Mouse (Mus musculus) kidney, embryonic 15.5 days (tissue): ENCODE results near the gene Ankrd9. TPM values are rescaled to one million over a fixed set of nuclear protein-coding genes. Genes with fewer than 3 reads are reported as not detected.
A peak's percentile ranks its signal among the peaks of the same experiment; 100 is the strongest.

Experiments used
- ATAC-seq: fragments of 200-750 bp; cut with Nextera tagmentation; replicated peaks from 2 replicates; pipeline ENCODE4 v1.8.0; 2017; ENCODE audit warnings: moderate TSS enrichment; ENCODE audit not compliant: low FRiP score
- H3K27ac ChIP-seq: fragments of 300-500 bp; sonication (generic); 2 replicates; pipeline ENCODE4 v1.5.1; 2015; ENCODE audit warnings: mild to moderate bottlenecking, inconsistent platforms
- H3K27me3 ChIP-seq: fragments of 300-500 bp; sonication (generic); 2 replicates; pipeline ENCODE4 v1.6.1; 2015; ENCODE audit warnings: inconsistent platforms
- H3K36me3 ChIP-seq: fragments of 300-500 bp; sonication (generic); 2 replicates; pipeline ENCODE4 v1.6.1; 2015; ENCODE audit warnings: inconsistent platforms
- H3K4me1 ChIP-seq: fragments of 300-500 bp; sonication (generic); 2 replicates; pipeline ENCODE4 v1.6.1; 2015; ENCODE audit warnings: inconsistent platforms
- H3K4me2 ChIP-seq: fragments of 300-500 bp; sonication (generic); 2 replicates; pipeline ENCODE4 v1.6.1; 2015; ENCODE audit warnings: moderate library complexity, mild to moderate bottlenecking, inconsistent platforms
- H3K4me3 ChIP-seq: fragments of 300-500 bp; sonication (generic); replicated peaks from 2 replicates; pipeline ENCODE4 v1.5.1; 2015; ENCODE audit warnings: mild to moderate bottlenecking, inconsistent platforms
- H3K9ac ChIP-seq: fragments of 300-500 bp; sonication (generic); 2 replicates; pipeline ENCODE4 v1.6.1; 2015; ENCODE audit warnings: mild to moderate bottlenecking, inconsistent platforms
- H3K9me3 ChIP-seq: fragments of 300-500 bp; sonication (generic); replicated peaks from 2 replicates; pipeline ENCODE4 v1.6.1; 2016; ENCODE audit warnings: inconsistent platforms
- WGBS: fragments of 180-500 bp; shearing (Covaris S2); methylation state at CpG from one replicate; pipeline ENCODE4 v1.1.7; 2015; ENCODE audit warnings: mixed read lengths; 5-methylcytosine and 5-hydroxymethylcytosine counted together
- polyA plus RNA-seq: library from polyadenylated mRNA; unstranded; fragments of >200 nt; fragmentation: Nextera tagmentation; extraction: Ambion mirVana; gene quantifications from 2 replicates; pipeline ENCODE4 v1.2.1, GENCODE M21; 2015

The Ankrd9 gene
- polyA plus RNA-seq, 1 experiment from 2014 or later = 14.0 TPM

DNA sequence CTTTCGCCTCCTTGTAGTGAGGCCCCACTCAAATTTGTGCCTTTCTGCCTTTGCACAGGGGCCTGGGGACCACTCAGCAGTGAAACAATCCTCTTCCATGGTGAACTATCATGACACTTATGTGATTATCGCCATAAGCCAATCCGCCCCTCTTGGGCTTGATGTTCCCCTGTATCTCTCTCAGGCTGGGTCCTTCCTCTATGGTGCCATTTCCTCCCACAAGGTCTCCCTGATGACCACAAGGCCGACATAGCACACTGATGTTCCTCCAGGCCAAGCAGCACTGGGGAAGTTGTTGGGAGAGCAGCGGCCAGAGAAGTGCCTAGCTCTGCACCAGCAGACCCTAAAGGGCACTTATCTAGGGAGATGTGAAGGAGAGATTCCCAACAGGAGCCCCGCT lies 4.1 kb downstream of the Ankrd9 start:
- Histone ChIP-seq H3K36me3 (peaks cover 65% of the 10 kb centered on the region), H3K4me1 (peaks cover 18% of the 10 kb centered on the region), H3K9ac (no peak overlapping the region), H3K27me3 (no peaks in the 10 kb centered on the region), H3K4me3 (no peak overlapping the region), H3K9me3 (no peaks in the 10 kb centered on the region), H3K4me2 (no peak overlapping the region), H3K27ac (no peak overlapping the region)
- no peak for ATAC-seq
- 87% methylated on average over 6 of the region's 6 CpGs for WGBS

- H3K36me3 ChIP-seq = peaks cover 68% of the 10 kb centered on the region
- H3K9ac ChIP-seq = no peak overlapping the region
- peaks cover 13% of the 10 kb centered on the region for H3K4me1 ChIP-seq
- peak; percentile 41; the same call in 1 of the 2 replicates for ATAC-seq
- WGBS = 89% methylated on average over 7 of the region's 7 CpGs
- no peak overlapping the region for H3K4me2 ChIP-seq
- H3K27ac ChIP-seq = no peak overlapping the region
- no peaks in the 10 kb centered on the region for H3K27me3 ChIP-seq
- H3K9me3 ChIP-seq = no peaks in the 10 kb centered on the region
- no peak overlapping the region for H3K4me3 ChIP-seq
Observed at GRCm38 (mm10) chr12:110974295-110974694, 4.5 kb downstream of the Ankrd9 start.

DNA sequence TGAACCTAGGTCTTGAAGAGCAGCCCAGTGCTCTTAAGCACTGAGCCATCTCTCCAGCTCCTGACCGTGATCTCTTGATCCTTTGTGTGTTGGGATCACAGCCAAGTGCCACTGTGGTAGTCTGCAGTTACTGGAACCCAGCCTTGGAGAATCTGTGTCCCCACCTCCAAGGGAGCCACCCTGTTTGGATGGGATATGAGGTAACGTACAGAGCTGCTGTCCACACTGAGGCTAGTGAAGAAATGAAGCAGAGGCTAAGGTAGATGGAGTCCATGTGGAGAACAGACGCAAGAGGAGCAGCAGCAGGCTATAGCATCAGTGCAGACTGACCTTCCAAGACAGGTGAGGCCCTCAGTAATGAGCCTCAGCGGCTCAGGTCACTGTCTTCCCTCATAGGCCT lies 5.0 kb downstream of the Ankrd9 start:
- Histone ChIP-seq H3K9me3 (no peaks in the 10 kb centered on the region), H3K27me3 (no peaks in the 10 kb centered on the region), H3K9ac (no peak overlapping the region), H3K4me1 (peaks cover 10% of the 10 kb centered on the region), H3K4me2 (no peak overlapping the region), H3K36me3 (peaks cover 73% of the 10 kb centered on the region), H3K4me3 (no peak overlapping the region), H3K27ac (no peak overlapping the region)
- 91% methylated on average over 4 of the region's 4 CpGs for WGBS
- no peak for ATAC-seq

DNA sequence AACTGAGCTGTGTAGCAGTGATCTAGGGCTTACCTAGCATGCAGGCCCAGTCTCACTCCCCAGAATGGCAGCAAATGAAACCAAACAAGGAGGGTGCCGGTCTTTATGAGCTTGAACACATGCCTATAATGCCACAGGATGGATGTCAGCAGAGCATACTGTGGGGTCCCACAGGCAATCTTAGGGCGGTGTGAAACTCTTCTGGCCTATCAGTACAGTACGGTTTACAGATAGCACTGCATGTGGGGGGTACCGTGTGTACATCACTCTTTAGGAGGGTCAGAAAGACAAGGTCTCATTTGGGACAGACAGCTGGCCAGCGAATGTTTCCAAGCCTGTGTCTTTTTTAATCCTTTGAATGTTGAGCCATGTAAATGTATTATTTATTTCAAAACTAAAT lies 6.9 kb downstream of the Ankrd9 start:
- WGBS = 87% methylated on average over 5 of the region's 5 CpGs
- no peak overlapping the region for H3K9ac ChIP-seq
- H3K4me3 ChIP-seq = no peak overlapping the region
- H3K36me3 ChIP-seq = peaks cover 87% of the 10 kb centered on the region
- H3K27me3 ChIP-seq = no peaks in the 10 kb centered on the region
- H3K4me2 ChIP-seq = no peak overlapping the region
- no peak for ATAC-seq
- H3K27ac ChIP-seq = no peak overlapping the region
- no peaks in the 10 kb centered on the region for H3K9me3 ChIP-seq
- H3K4me1 ChIP-seq = no peaks in the 10 kb centered on the region

GRCm38 (mm10) chr12:110970408-110970807 lies 8.4 kb downstream of the Ankrd9 start:
- Histone ChIP-seq H3K36me3 (peaks cover 72% of the 10 kb centered on the region), H3K9me3 (no peaks in the 10 kb centered on the region), H3K4me3 (no peak overlapping the region), H3K9ac (no peak overlapping the region), H3K4me1 (no peaks in the 10 kb centered on the region), H3K27me3 (no peaks in the 10 kb centered on the region), H3K4me2 (no peak overlapping the region), H3K27ac (no peak overlapping the region)
- WGBS = 93% methylated on average over 5 of the region's 5 CpGs
- no peak for ATAC-seq

GRCm38 (mm10) chr12:110967146-110967545 lies 11.7 kb downstream of the Ankrd9 start:
- Histone ChIP-seq H3K9me3 (no peaks in the 10 kb centered on the region), H3K36me3 (peaks cover 44% of the 10 kb centered on the region), H3K27ac (no peak overlapping the region), H3K4me1 (no peaks in the 10 kb centered on the region), H3K27me3 (no peaks in the 10 kb centered on the region), H3K9ac (no peak overlapping the region), H3K4me2 (no peak overlapping the region), H3K4me3 (no peak overlapping the region)
- 84% methylated on average over 2 of the region's 2 CpGs for WGBS
- ATAC-seq = no peak

DNA sequence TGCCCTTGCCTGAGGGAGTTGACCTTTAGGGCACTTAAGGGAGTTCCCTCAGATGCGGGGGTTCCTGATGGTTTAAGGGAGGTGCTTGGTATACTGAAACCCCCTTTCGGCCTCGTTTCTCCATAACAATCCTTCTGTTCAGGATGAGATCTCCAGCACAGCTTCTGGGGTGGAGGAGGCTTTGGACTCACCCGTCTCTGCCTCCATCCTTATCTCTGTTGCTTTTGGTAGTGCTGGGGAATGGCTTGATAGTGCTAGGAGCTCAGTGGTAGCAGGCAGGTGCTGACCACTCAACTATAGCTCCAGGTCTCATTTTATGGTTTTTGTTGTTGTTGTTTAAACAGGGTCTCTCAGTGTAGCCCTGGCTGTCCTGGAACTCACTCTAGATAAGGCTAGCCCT lies 12.8 kb downstream of the Ankrd9 start:
- H3K27me3 ChIP-seq = no peaks in the 10 kb centered on the region
- H3K4me2 ChIP-seq = no peak overlapping the region
- H3K9me3 ChIP-seq = no peaks in the 10 kb centered on the region
- no peak for ATAC-seq
- no peak overlapping the region for H3K4me3 ChIP-seq
- no peaks in the 10 kb centered on the region for H3K4me1 ChIP-seq
- no peak overlapping the region for H3K27ac ChIP-seq
- H3K9ac ChIP-seq = no peak overlapping the region
- WGBS = 72% methylated on average over 4 of the region's 4 CpGs
- H3K36me3 ChIP-seq = peaks cover 39% of the 10 kb centered on the region

GRCm38 (mm10) chr12:110965500-110965899 lies 13.3 kb downstream of the Ankrd9 start:
- no peak overlapping the region for H3K9ac ChIP-seq
- H3K27me3 ChIP-seq = no peaks in the 10 kb centered on the region
- peaks cover 33% of the 10 kb centered on the region for H3K36me3 ChIP-seq
- no peak overlapping the region for H3K4me2 ChIP-seq
- 67% methylated on average over 3 of the region's 3 CpGs for WGBS
- no peak overlapping the region for H3K4me3 ChIP-seq
- no peak overlapping the region for H3K27ac ChIP-seq
- H3K4me1 ChIP-seq = no peaks in the 10 kb centered on the region
- no peak for ATAC-seq
- H3K9me3 ChIP-seq = no peaks in the 10 kb centered on the region

DNA sequence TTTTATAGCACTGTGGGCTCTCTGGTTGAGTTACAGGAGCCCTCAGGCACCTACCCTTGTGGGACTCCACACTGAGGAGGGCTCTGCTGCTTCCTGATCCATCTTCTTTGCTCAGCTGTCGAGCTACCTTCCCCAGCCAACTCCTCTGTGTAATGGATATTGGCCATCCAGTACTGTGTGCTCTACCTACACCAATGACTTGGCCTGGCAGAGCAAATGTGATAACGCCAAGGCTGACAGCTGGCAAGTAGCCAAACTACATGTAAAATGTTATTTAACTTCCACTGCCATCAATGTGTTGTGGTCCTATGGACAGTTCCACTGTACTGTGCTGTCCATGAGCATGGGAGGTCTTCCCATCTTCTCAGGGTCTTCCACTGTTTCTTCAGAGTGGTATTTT lies 16.9 kb downstream of the Ankrd9 start:
- Histone ChIP-seq H3K36me3 (peaks cover 14% of the 10 kb centered on the region), H3K4me2 (no peak overlapping the region), H3K27me3 (no peaks in the 10 kb centered on the region), H3K9me3 (no peaks in the 10 kb centered on the region), H3K4me3 (no peak overlapping the region), H3K9ac (no peak overlapping the region), H3K4me1 (no peaks in the 10 kb centered on the region), H3K27ac (no peak overlapping the region)
- no peak for ATAC-seq
- 64% methylated on average over 2 of the region's 2 CpGs for WGBS

GRCm38 (mm10) chr12:110954351-110954991 lies 24.4 kb downstream of the Ankrd9 start:
- Histone ChIP-seq H3K36me3 (peaks cover 26% of the 10 kb centered on the region), H3K4me2 (no peak overlapping the region), H3K4me1 (no peaks in the 10 kb centered on the region), H3K9me3 (no peaks in the 10 kb centered on the region), H3K27me3 (no peaks in the 10 kb centered on the region), H3K9ac (no peak overlapping the region), H3K4me3 (no peak overlapping the region), H3K27ac (no peak overlapping the region)
- ATAC-seq = no peak
- 74% methylated on average over 4 of the region's 4 CpGs for WGBS

- no peak overlapping the region for H3K9ac ChIP-seq
- peaks cover 23% of the 10 kb centered on the region for H3K36me3 ChIP-seq
- no peak overlapping the region for H3K4me3 ChIP-seq
- H3K4me1 ChIP-seq = no peaks in the 10 kb centered on the region
- H3K27ac ChIP-seq = no peak overlapping the region
- no peaks in the 10 kb centered on the region for H3K27me3 ChIP-seq
- ATAC-seq = no peak
- no peaks in the 10 kb centered on the region for H3K9me3 ChIP-seq
- 92% methylated on average over 2 of the region's 2 CpGs for WGBS
- H3K4me2 ChIP-seq = no peak overlapping the region
Observed at GRCm38 (mm10) chr12:110953900-110954299, 24.9 kb downstream of the Ankrd9 start.

GRCm38 (mm10) chr12:110953443-110953842 lies 25.4 kb downstream of the Ankrd9 start:
- no peaks in the 10 kb centered on the region for H3K27me3 ChIP-seq
- H3K36me3 ChIP-seq = peaks cover 26% of the 10 kb centered on the region
- H3K9ac ChIP-seq = no peak overlapping the region
- no peak overlapping the region for H3K27ac ChIP-seq
- ATAC-seq = no peak
- H3K4me1 ChIP-seq = no peaks in the 10 kb centered on the region
- 81% methylated on average over 3 of the region's 3 CpGs for WGBS
- no peak overlapping the region for H3K4me3 ChIP-seq
- no peak overlapping the region for H3K4me2 ChIP-seq
- H3K9me3 ChIP-seq = no peaks in the 10 kb centered on the region
